Mouse (Mus musculus) layer of hippocampus, adult 9-10 months (tissue): ENCODE measurements around the gene Sntg2.

Experiments
- DNase-seq: peaks from one replicate; pipeline ENCODE4 v3.0.0; 2022; ENCODE audit warnings: low spot score

Sntg2 gene

DNA sequence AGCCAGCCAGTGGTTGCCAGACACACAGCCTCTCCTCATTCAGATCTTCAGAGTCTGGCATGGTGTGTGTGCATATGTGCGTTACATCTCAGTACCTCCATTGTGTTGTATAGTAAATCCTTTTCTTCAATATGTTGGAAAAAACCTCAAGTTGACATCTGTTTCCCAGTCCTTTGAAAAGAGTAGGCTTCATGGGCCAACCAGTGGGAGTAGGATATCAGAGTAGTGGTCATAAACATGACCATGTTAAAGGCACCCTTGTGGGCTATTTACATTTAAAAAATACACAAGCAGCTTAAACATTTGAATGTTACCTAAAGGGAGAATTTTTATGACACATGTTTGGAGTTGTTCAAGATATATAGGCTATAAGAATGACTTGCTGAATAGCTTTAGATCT is 170.4 kb downstream of the Sntg2 start:
- no peak for DNase-seq

DNA sequence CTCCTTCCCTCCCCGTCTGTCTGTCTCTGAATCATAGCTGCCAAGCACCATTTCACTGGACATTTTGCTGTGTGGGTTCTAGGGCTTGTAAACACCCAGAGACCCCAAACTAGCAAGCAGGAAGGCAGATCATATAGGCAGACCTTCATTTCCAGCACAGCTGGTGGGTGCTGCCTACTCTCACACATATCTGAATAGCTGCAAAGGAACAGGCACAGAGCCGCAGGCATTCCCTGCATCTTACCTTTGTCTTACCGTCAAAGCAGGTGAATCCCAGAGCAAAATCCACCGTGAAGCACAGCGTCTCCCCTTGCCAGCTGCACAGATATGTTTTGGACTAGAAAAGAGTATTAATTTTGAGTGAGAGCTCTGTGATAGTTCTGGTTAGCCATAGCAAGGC is 172.1 kb downstream of the Sntg2 start:
- DNase-seq = no peak

DNA sequence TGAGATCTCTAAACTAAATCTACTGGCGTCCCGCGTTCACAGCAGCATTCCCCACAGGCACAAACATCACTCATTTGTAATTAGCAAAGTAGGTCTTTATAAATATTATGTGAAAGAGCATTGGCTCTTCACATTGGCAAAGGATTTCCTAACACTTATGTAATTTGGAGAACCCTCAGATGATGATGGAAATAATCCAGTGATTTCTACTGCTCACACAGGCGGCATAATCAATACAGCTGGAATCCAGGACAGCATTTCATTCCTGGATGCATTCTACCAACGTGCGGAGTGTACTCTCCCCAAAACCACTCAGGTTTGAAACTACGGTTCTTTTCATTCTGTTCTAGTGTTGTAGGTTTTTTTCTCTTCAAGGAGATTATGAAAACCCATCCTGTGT is 172.6 kb downstream of the Sntg2 start:
- no peak for DNase-seq

DNA sequence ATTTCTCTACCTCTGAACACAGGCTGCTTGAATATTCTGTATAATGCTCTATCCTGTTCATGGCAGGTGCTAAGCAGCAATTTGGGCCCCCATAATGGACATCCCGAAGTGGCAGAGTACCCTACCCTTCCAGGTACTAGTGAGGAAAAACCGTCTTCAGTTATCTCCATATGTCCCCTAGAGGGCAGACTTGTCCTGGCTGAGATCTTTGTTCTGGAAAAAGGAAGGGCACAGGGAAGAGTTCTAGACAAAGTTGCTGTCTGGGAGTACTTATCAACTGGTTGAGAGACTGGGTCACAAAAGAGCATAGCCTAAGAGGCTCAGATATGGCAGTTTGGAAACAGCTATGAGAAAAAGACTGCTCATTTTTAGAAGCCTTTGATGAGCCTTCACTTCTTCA is 173.4 kb downstream of the Sntg2 start:
- no peak for DNase-seq

- DNase-seq = no peak
Measured at GRCm38 (mm10) chr12:30198250-30198649, 174.9 kb downstream of the Sntg2 start.

DNA sequence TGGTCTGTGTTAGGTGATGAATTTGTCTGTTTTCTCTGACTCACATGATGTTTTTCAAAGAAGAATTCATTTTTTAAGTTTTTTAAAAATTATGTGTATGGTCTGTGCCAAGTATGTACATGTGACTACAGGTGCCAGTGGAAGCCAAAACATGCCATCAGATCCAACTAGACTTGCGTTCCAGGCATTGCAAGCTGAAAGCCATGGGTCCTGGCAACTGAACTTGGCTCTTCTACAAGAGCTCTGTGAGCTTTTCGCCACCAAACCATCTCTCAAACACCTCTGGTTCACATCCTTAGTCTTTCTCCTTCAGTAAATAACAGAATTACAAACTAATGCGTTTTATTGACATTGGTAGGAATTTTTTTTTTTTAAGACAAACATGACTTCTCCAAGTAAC is 191.5 kb downstream of the Sntg2 start:
- no peak for DNase-seq

DNA sequence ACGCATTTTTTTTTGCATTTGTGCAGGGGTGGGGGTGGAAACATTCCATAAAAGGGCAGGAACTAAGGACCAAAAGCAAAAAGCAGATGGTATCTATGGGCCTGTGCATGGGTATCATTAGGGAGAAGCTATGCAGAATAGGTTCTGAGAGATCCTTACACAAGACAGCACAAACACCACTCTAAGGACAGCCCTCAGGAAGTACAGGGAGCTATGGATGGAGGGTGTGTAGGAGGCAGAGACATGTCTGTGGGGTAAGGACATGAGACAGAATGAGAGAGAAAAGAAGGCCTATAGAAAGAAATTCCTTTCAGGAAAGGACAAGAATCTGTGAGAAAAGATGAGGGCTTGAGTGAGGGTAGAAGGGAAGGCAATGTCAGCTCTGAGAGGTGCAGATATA is 193.6 kb downstream of the Sntg2 start:
- no peak for DNase-seq

GRCm38 (mm10) chr12:30177966-30178365 is 195.2 kb downstream of the Sntg2 start:
- no peak for DNase-seq

GRCm38 (mm10) chr12:30177529-30177928 is 195.6 kb downstream of the Sntg2 start:
- DNase-seq = no peak

DNA sequence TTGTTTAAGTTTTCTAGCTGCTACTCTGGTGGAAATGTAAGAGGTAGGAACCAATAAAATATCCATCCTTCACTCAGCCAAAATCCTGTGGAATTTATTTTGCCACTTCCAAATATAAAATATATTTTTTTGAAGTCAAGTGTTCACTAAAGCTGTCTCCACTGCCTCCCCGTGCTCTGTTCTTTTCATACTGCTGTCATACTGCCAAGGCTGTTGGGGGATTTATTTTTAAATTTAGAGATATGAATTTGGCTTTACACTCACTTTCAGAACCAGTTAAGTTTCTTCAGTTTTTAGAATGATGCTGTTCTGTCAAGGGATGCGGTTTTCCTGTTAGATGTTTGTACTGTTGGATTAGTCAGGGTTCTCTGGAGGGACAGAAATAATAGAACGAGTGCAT is 204.7 kb downstream of the Sntg2 start:
- DNase-seq = no peak

DNA sequence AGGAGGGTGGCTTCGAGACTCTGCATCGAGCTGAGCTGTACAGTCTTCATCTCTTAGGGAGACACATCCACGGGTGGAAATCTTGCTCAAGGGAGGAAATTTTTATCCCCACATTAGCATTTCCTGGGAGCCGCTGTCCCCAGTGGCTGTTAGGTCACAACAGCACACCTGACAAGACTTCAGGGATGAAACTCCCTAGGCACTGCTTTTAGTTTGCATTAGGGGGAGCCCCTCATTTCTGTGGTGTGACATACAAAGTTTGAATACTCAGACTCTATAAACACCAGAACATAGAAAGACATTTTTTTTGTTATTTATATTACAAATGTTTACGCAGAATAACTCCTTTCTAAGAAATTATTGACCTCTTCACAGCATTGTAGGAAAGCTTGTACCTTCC is 208.6 kb downstream of the Sntg2 start:
- DNase-seq = no peak

DNA sequence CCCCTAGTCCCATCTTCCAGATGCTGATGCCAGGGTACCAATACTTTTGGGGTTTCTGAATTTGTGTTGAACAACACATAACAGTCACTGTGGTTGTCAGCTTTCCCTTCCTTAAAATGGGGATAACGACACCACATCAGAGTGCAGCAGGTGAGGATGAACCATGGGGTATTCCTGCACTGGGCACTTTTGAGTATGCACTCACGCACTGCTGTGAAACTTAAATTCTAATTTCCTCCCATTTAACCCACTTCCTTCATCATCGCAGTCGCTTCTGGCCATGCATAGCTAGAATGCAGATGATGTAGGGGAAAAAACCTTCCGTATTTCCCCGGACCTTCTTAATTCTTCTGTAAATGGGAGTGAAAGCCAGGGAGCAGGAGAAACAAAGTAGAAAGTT is 209.2 kb downstream of the Sntg2 start:
- no peak for DNase-seq

DNA sequence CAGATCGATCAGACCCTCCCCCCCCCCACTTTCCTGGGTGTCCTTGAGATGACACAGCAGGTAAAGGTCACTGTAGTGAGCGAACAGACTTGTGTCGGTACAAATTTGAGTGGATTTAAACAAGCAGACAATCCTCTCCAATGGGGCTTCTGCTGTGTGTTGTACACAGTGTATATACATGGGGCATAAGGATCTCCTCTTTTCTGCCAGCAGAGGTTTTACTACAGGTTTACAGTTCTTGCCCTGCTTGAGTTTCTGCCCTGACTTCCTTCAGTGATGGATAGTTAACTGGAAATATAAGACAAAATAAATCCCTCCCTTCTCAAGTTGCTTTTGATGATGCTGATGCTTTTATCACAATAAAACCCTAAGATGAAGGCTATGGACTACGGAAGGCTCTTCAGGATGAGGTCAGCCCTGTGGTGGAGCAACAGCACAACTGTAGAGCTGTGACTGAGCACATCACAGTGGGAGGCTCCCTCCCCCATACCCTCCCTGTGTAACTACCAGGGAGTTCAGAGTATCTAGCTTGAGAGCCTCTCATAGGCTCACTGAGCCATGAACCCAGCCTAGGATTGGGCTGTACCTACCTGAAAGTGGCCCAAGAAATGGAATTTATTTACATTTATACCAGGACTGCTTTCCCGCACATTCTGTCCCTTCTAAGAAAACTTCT is 211.3 kb downstream of the Sntg2 start:
- DNase-seq = no peak

- DNase-seq = no peak
Measured at GRCm38 (mm10) chr12:30160475-30160874, 212.7 kb downstream of the Sntg2 start.

- DNase-seq = no peak
Measured at GRCm38 (mm10) chr12:30159788-30160187, 213.4 kb downstream of the Sntg2 start.

GRCm38 (mm10) chr12:30154079-30154673 is 219.0 kb downstream of the Sntg2 start:
- no peak for DNase-seq

DNA sequence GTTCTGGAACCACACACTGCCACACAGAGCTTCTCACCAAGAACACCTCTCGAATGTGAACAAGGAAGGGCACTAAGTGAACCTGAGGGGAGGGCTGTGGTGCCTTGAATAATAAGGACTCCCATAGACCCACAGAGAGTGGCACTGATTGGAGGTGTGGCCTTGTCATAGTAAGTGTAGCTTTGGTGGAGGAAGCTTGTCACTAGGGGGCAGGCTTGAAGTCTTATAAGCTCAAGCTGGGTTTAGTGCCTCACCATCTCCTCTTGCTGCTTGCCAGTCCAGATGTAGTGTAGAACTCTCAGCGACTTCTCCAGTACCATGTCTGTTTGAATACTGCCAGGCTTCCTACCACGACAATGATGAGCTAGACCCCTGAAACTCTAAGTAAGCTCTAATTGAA is 231.1 kb downstream of the Sntg2 start:
- DNase-seq = no peak

DNA sequence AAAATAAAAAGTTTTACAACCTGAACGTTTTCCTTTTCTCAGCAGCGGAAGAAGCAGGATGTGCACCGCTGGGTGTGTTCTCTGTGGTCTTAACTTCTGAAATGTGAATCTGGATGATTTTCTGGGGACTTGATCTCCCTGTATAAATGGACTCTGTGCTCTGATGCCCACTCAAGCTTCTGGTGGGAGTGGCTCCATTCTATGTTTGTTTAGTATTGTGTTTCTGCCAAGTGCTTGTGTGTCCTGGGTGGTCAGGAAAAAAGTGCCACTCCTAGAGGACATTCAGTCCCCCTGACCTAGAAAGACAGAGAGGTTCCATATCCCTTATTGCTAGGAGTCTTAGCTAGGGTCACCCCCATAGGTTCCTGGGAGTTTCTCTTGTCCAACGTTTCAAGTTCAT is 240.7 kb downstream of the Sntg2 start, which contains the start of gene Tpo:
TSS of gene Tpo (minus strand) at position 101 of the 400 bp plus-strand sequence.
- no peak for DNase-seq

- DNase-seq = no peak
Measured at GRCm38 (mm10) chr12:30129411-30129716, 243.8 kb downstream of the Sntg2 start.

DNA sequence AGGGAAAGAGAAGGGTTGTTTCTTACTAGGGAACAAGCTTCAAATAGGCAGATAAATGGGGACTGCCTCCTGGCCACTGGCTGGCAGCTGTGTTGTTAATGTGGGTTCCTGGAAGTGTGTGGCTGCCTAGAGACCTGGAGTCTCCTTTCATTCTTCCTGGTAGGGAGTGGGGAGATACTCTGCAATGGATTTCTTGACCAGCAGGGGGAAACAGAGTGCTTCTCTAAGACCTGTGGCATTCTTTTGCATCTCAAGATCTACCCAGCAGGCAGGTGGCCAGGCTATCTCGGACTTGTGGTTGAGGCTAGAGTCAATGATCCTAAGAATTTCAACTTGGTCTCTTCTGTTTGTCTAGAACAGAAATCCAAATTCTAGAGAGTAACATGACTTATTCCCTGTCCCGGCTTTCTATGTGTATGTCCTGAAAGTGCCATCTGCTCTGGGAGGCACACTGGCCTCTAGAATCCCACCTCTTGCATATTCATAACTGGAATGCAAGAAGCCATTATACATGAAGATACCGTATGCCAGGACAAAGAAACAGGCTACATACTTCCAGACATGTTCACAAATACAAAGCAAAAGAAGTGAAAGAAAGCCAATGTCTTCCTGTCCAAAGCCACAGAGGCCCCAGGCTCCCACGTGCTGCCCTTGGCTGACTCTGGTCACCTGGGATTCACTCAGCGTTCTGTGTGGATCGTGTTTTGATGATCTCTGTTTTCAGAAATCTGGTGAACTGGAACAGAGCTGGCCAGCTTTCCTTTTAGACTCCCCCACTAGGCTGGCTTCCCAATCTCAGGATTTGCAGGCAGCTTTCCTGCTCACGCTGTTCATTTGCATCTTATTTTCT is 244.4 kb downstream of the Sntg2 start:
- DNase-seq = peak; percentile 75
